ENCODE assay signal across 16 mouse cellular contexts in genomic region chr11:79230251-79230570, GRCm38 (mm10). TPM values are rescaled to one million over a fixed set of nuclear protein-coding genes. Genes with fewer than 3 reads are reported as not detected.
DNase-seq lines count a peak whose midpoint lies in the region; ATAC-seq and TF ChIP-seq lines count a peak whose summit lies in the region.
"Had no signal": no experiment of that assay in that cellular context is flagged by ENCODE, and none has a peak within 500 bp of the region (broad histone marks: within the 10 kb centered on the region; RNA-seq: fewer than 3 reads in every experiment).

No protein-coding gene starts in this region.

- peaks cover 13% of the 10 kb centered on the region for H3K4me1 ChIP-seq in intestine, embryonic 15.5 days (replicated peaks)
- H3K4me1 ChIP-seq in kidney, embryonic 14.5 days (ENCODE audit: control insufficient read depth, insufficient read depth, low read length) = peaks cover 25% of the 10 kb centered on the region
- H3K4me1 ChIP-seq in limb, embryonic 12.5 days (replicated peaks) = peaks cover 22% of the 10 kb centered on the region
- H3K4me1 ChIP-seq in midbrain, embryonic 10.5 days = 0 out of 2 replicates have a peak, but pooled peaks cover 2% of the 10 kb centered on the region
- H3K4me1 ChIP-seq: forebrain, embryonic 12.5 days; liver, embryonic 12.5 days had no signal

- no peaks in the 10 kb centered on the region for H3K36me3 ChIP-seq in intestine, embryonic 15.5 days
- no peaks in the 10 kb centered on the region for H3K36me3 ChIP-seq in kidney, embryonic 14.5 days (ENCODE audit: control insufficient read depth, insufficient read depth, low read length)
- no peaks in the 10 kb centered on the region for H3K36me3 ChIP-seq in limb, embryonic 12.5 days
- H3K36me3 ChIP-seq in midbrain, embryonic 10.5 days = no peaks in the 10 kb centered on the region
- H3K36me3 ChIP-seq: forebrain, embryonic 12.5 days; heart, embryonic 15.5 days; hindbrain, embryonic 10.5 days; liver, embryonic 12.5 days had no signal

- no peak for DNase-seq in gastrocnemius, adult 2 months
- no peak for DNase-seq in gastrocnemius, postnatal 14 days
- no peak for DNase-seq in midbrain, embryonic 10.5 days (ENCODE audit: low spot score)
- no peak for DNase-seq in urinary bladder, adult 2 months (ENCODE audit: low spot score)
- DNase-seq in spleen, postnatal 10 days (ENCODE audit: low spot score in 2 of 2) = no peak
- DNase-seq: right cerebral cortex, adult 18-20 months had no signal

- H3K4me3 ChIP-seq in gastrocnemius, adult 2 months = peak overlapping the region; percentile 45
- H3K4me3 ChIP-seq in intestine, embryonic 15.5 days (replicated peaks) = no peak overlapping the region
- H3K4me3 ChIP-seq in kidney, embryonic 14.5 days (ENCODE audit: low read length) = no peak overlapping the region
- H3K4me3 ChIP-seq in limb, embryonic 12.5 days (replicated peaks) = no peak overlapping the region
- H3K4me3 ChIP-seq in midbrain, embryonic 10.5 days = no peak overlapping the region
- H3K4me3 ChIP-seq: forebrain, embryonic 12.5 days; heart, embryonic 15.5 days; hindbrain, embryonic 10.5 days; liver, embryonic 12.5 days had no signal

- TF ChIP-seq CTCF in gastrocnemius, adult 2 months (IDR thresholded peaks at IDR 0.05) = no peak

- intact Hi-C loops in gastrocnemius, adult 2 months (cut with DNase I) = no loop called here
- intact Hi-C loops in gastrocnemius, postnatal 14 days (cut with DNase I; ENCODE audit: low total_unique reads) = no loop called here

- H3K27ac ChIP-seq in gastrocnemius, adult 2 months = peak overlapping the region; percentile 81
- H3K27ac ChIP-seq in intestine, embryonic 15.5 days = peak overlapping the region; percentile 86
- peak overlapping the region; percentile 81; the same call in 1 of the 2 replicates for H3K27ac ChIP-seq in kidney, embryonic 14.5 days (ENCODE audit: low read depth, low read length)
- peak overlapping the region; percentile 58; the same call in 1 of the 2 replicates for H3K27ac ChIP-seq in limb, embryonic 12.5 days
- no peak overlapping the region for H3K27ac ChIP-seq in midbrain, embryonic 10.5 days (replicated peaks)
- H3K27ac ChIP-seq: forebrain, embryonic 12.5 days; heart, embryonic 15.5 days; hindbrain, embryonic 10.5 days; liver, embryonic 12.5 days had no signal

- WGBS in intestine, embryonic 15.5 days = 86% methylated on average over 13 of the region's 13 CpGs
- 80% methylated on average over 13 of the region's 13 CpGs for whole genome bisulfite sequencing in kidney, embryonic 14.5 days
- 88% methylated on average over 13 of the region's 13 CpGs for WGBS in limb, embryonic 12.5 days
- WGBS in midbrain, embryonic 10.5 days = 95% methylated on average over 13 of the region's 13 CpGs

- no peak overlapping the region for H3K4me2 ChIP-seq in intestine, embryonic 15.5 days (replicated peaks)
- H3K4me2 ChIP-seq in kidney, embryonic 14.5 days (replicated peaks; ENCODE audit: low read depth, low read length) = no peak overlapping the region
- no peak overlapping the region for H3K4me2 ChIP-seq in limb, embryonic 12.5 days
- H3K4me2 ChIP-seq: forebrain, embryonic 12.5 days; heart, embryonic 15.5 days; liver, embryonic 12.5 days; lung, embryonic 14.5 days had no signal

- no peak for ATAC-seq in intestine, embryonic 15.5 days
- ATAC-seq in kidney, embryonic 14.5 days (ENCODE audit: low FRiP score, low TSS enrichment) = peak; percentile 13
- no peak for ATAC-seq in limb, embryonic 12.5 days (ENCODE audit: insufficient number of reproducible peaks, insufficient read depth, low FRiP score, low TSS enrichment, low read depth)
- ATAC-seq: CD4-positive, CD25-positive, alpha-beta regulatory T cell, adult 4 months; liver, embryonic 12.5 days had no signal

- no peaks in the 10 kb centered on the region for H3K9me3 ChIP-seq in intestine, embryonic 15.5 days
- no peaks in the 10 kb centered on the region for H3K9me3 ChIP-seq in kidney, embryonic 14.5 days (ENCODE audit: control insufficient read depth, low read length)
- no peaks in the 10 kb centered on the region for H3K9me3 ChIP-seq in limb, embryonic 12.5 days
- no peaks in the 10 kb centered on the region for H3K9me3 ChIP-seq in midbrain, embryonic 10.5 days (replicated peaks)
- H3K9me3 ChIP-seq: forebrain, embryonic 12.5 days; heart, embryonic 15.5 days; hindbrain, embryonic 10.5 days; liver, embryonic 12.5 days had no signal

- H3K27me3 ChIP-seq in intestine, embryonic 15.5 days (replicated peaks) = no peaks in the 10 kb centered on the region
- H3K27me3 ChIP-seq in kidney, embryonic 14.5 days (ENCODE audit: control insufficient read depth, insufficient read depth, low read length) = no peaks in the 10 kb centered on the region
- no peaks in the 10 kb centered on the region for H3K27me3 ChIP-seq in limb, embryonic 12.5 days
- no peaks in the 10 kb centered on the region for H3K27me3 ChIP-seq in midbrain, embryonic 10.5 days (ENCODE audit: low read depth, poor library complexity, severe bottlenecking)
- H3K27me3 ChIP-seq: forebrain, embryonic 12.5 days; heart, embryonic 15.5 days; liver, embryonic 12.5 days; Patski had no signal

- no peak overlapping the region for H3K9ac ChIP-seq in intestine, embryonic 15.5 days
- no peak overlapping the region for H3K9ac ChIP-seq in kidney, embryonic 14.5 days (ENCODE audit: low read depth, low read length)
- no peak overlapping the region for H3K9ac ChIP-seq in limb, embryonic 12.5 days (replicated peaks)
- H3K9ac ChIP-seq: forebrain, embryonic 12.5 days; heart, embryonic 15.5 days; liver, embryonic 12.5 days; lung, embryonic 14.5 days had no signal

RNA-seq across cellular contexts. Expression of gene Wsb1, which starts 24.3 kb away (rescaled TPM):
- total RNA-seq in gastrocnemius, adult 2 months (2021) = 10 to 100 TPM in 1 of 2 experiments, 1 to 10 TPM in 1; 7.2 to 14.3 TPM
- total RNA-seq in gastrocnemius, postnatal 14 days (2021) = 10 to 100 TPM; 16.5 to 19.1 TPM
- polyA plus RNA-seq in intestine, embryonic 15.5 days (2015; fragmentation: Nextera tagmentation; extraction: Ambion mirVana) = 166 and 207 TPM in 2 replicates
- polyA plus RNA-seq in kidney, embryonic 14.5 days (2014; fragmentation: Nextera tagmentation; extraction: Ambion mirVana) = 241 and 403 TPM in 2 replicates
- 446 and 475 TPM in 2 replicates for polyA plus RNA-seq in limb, embryonic 12.5 days (2016; fragmentation: Nextera tagmentation; extraction: Ambion mirVana)
- 253 and 339 TPM in 2 replicates for polyA plus RNA-seq in midbrain, embryonic 10.5 days (2016; fragmentation: Nextera tagmentation; extraction: Ambion mirVana)
- 98.9 and 164 TPM in 2 replicates for polyA plus RNA-seq in urinary bladder, adult 2 months (2012; rRNA removed)
